Mouse (Mus musculus): Measurements from ENCODE around the gene Fosb. TPM values are rescaled to one million over a fixed set of nuclear protein-coding genes. Genes with fewer than 3 reads are reported as not detected.

The Fosb gene
- total RNA-seq, 2 experiments from 2014 or later: 1.2 to 1.3 TPM

- no peak for DNase-seq
These were observed 53.3 kb downstream of the Fosb start for GRCm38 (mm10) chr7:19256567-19256966.

GRCm38 (mm10) chr7:19255395-19255794 lies 54.5 kb downstream of the Fosb start:
- DNase-seq: no peak
- intact Hi-C loops (cut with DNase I): no loop called here

More at GRCm38 (mm10) chr7:19256567-19256966, 53.3 kb downstream of the Fosb start:
- intact Hi-C loops (cut with DNase I): no loop called here

GRCm38 (mm10) chr7:19253437-19253836 lies 56.4 kb downstream of the Fosb start:
- DNase-seq: no peak
- intact Hi-C loops (cut with DNase I): no loop called here

Other genes with a start within 250 kb of the Fosb start
- gene Dmwd, start 233.8 kb downstream of the Fosb start, total RNA-seq (2021): 100 to 1,000 TPM; 147 to 151 TPM
- 10 to 100 TPM; 45.3 to 46.5 TPM for gene Dmpk, start 226.2 kb downstream of the Fosb start, total RNA-seq (2021)
- gene Six5, start 215.5 kb downstream of the Fosb start, total RNA-seq (2021): 1 to 10 TPM; 2.2 to 3.3 TPM
- 10 to 100 TPM in 1 of 2 experiments, 1 to 10 TPM in 1; 9.4 to 11.0 TPM for gene Gm4969, start 191.7 kb downstream of the Fosb start, total RNA-seq (2021)
- gene Fbxo46, start 190.2 kb downstream of the Fosb start, total RNA-seq (2021): 10 to 100 TPM; 17.7 to 18.9 TPM
- 10 to 100 TPM; 17.6 to 19.9 TPM for gene Qpctl, start 160.8 kb downstream of the Fosb start, total RNA-seq (2021)
- gene Snrpd2, start 160.3 kb downstream of the Fosb start, total RNA-seq (2021): 100 to 1,000 TPM; 126 to 130 TPM
- 10 to 100 TPM; 22.7 to 25.8 TPM for gene Gipr, start 143.9 kb downstream of the Fosb start, total RNA-seq (2021)
- 100 to 1,000 TPM; 102 to 106 TPM for gene Eml2, start 133.6 kb downstream of the Fosb start, total RNA-seq (2021)
- 1 to 10 TPM; 3.5 to 4.3 TPM for gene Gpr4, start 97.5 kb downstream of the Fosb start, total RNA-seq (2021)
- 10 to 100 TPM; 33.8 to 35.0 TPM for gene Opa3, start 81.7 kb downstream of the Fosb start, total RNA-seq (2021)
- gene Vasp, start 38.2 kb downstream of the Fosb start, total RNA-seq (2021): 10 to 100 TPM; 45.3 to 46.6 TPM
- gene Ppm1n, start 30.0 kb downstream of the Fosb start, total RNA-seq (2021): under 1 TPM; 0.60 to 0.64 TPM
- gene Rtn2, start 27.4 kb downstream of the Fosb start, total RNA-seq (2021): 100 to 1,000 TPM; 154 to 161 TPM
- gene Ercc1, start 34.7 kb upstream of the Fosb start, total RNA-seq (2021): 10 to 100 TPM; 60.1 to 70.9 TPM
- 10 to 100 TPM; 15.9 to 18.7 TPM for gene Cd3eap, start 49.4 kb upstream of the Fosb start, total RNA-seq (2021)
- 1 to 10 TPM; 6.0 to 6.4 TPM for gene Ppp1r13l, start 49.7 kb upstream of the Fosb start, total RNA-seq (2021)
- 10 to 100 TPM; 46.1 to 62.8 TPM for gene Ercc2, start 72.0 kb upstream of the Fosb start, total RNA-seq (2021)
- gene Klc3, start 94.1 kb upstream of the Fosb start, total RNA-seq (2021): 1 to 10 TPM; 1.2 to 1.3 TPM
- not detected for gene Ckm, start 94.7 kb upstream of the Fosb start, total RNA-seq (2021)
- 100 to 1,000 TPM; 118 to 119 TPM for gene Mark4, start 148.8 kb upstream of the Fosb start, total RNA-seq (2021)
- gene Exoc3l2, start 153.3 kb upstream of the Fosb start, total RNA-seq (2021): under 1 TPM; 0.42 to 0.46 TPM
- 1 to 10 TPM; 8.5 to 8.8 TPM for gene Bloc1s3, start 198.3 kb upstream of the Fosb start, total RNA-seq (2021)
- 10 to 100 TPM; 17.9 to 19.0 TPM for gene Trappc6a, start 198.3 kb upstream of the Fosb start, total RNA-seq (2021)
- under 1 TPM; 0.90 to 0.91 TPM for gene Nkpd1, start 207.8 kb upstream of the Fosb start, total RNA-seq (2021)